Mouse (Mus musculus) liver, embryonic 12.5 days (tissue): ENCODE measurements at regions not wholly inside any gene's neighbourhood (a gene's known extent, or its start where the extent isn't known, plus 50 kb on each side); places are given as distances from the start of the nearest gene placed in this dataset.

Experiments used
- ATAC-seq: fragments of 200-750 bp; cut with Nextera tagmentation; 2 replicates; pipeline ENCODE4 v1.8.0; 2017; ENCODE audit warnings: moderate number of reproducible peaks, mild to moderate bottlenecking, moderate library complexity
- H3K27ac ChIP-seq: fragments of 300-500 bp; sonication (generic); 2 replicates; pipeline ENCODE4 v1.5.1; 2016; ENCODE audit warnings: mild to moderate bottlenecking
- H3K27me3 ChIP-seq: fragments of 300-500 bp; sonication (generic); replicated peaks from 2 replicates; pipeline ENCODE4 v1.6.1; 2016; ENCODE audit warnings: mild to moderate bottlenecking, moderate library complexity
- H3K36me3 ChIP-seq: fragments of 300-500 bp; sonication (generic); 2 replicates; pipeline ENCODE4 v1.6.1; 2016; ENCODE audit warnings: mild to moderate bottlenecking, moderate library complexity
- H3K4me1 ChIP-seq: fragments of 300-500 bp; sonication (generic); 2 replicates; pipeline ENCODE4 v1.6.1; 2016
- H3K4me2 ChIP-seq: fragments of 300-500 bp; sonication (generic); 2 replicates; pipeline ENCODE4 v1.6.1; 2016; ENCODE audit warnings: mild to moderate bottlenecking, moderate library complexity
- H3K4me3 ChIP-seq: fragments of 300-500 bp; sonication (generic); 2 replicates; pipeline ENCODE4 v1.5.1; 2016; ENCODE audit warnings: mild to moderate bottlenecking, moderate library complexity
- H3K9ac ChIP-seq: fragments of 300-500 bp; sonication (generic); 2 replicates; pipeline ENCODE4 v1.6.1; 2016; ENCODE audit warnings: mild to moderate bottlenecking, moderate library complexity
- H3K9me3 ChIP-seq: fragments of 300-500 bp; sonication (generic); replicated peaks from 2 replicates; pipeline ENCODE4 v1.6.1; 2016; ENCODE audit warnings: mild to moderate bottlenecking, moderate library complexity
- WGBS: fragments of 180-500 bp; shearing (Covaris S2); methylation state at CpG from one replicate; pipeline ENCODE4 v1.1.7; 2016; ENCODE audit not compliant: insufficient replicate concordance; 5-methylcytosine and 5-hydroxymethylcytosine counted together

GRCm38 (mm10) chr12:58426758-58427157, 157.7 kb upstream of the Clec14a start:
- H3K4me3 ChIP-seq: no peak overlapping the region
- no peaks in the 10 kb centered on the region for H3K36me3 ChIP-seq
- 74% methylated on average over 6 of the region's 6 CpGs for WGBS
- no peak overlapping the region for H3K9ac ChIP-seq
- no peak overlapping the region for H3K27ac ChIP-seq
- no peaks in the 10 kb centered on the region for H3K9me3 ChIP-seq
- no peaks in the 10 kb centered on the region for H3K4me1 ChIP-seq
- no peak for ATAC-seq
- H3K27me3 ChIP-seq: no peaks in the 10 kb centered on the region
- H3K4me2 ChIP-seq: no peak overlapping the region

GRCm38 (mm10) chr12:58425961-58426360, 156.9 kb upstream of the Clec14a start:
- H3K4me2 ChIP-seq: no peak overlapping the region
- no peaks in the 10 kb centered on the region for H3K9me3 ChIP-seq
- no peak overlapping the region for H3K9ac ChIP-seq
- ATAC-seq: no peak
- no peaks in the 10 kb centered on the region for H3K36me3 ChIP-seq
- H3K27ac ChIP-seq: no peak overlapping the region
- H3K4me1 ChIP-seq: no peaks in the 10 kb centered on the region
- H3K27me3 ChIP-seq: no peaks in the 10 kb centered on the region
- no peak overlapping the region for H3K4me3 ChIP-seq
- WGBS: 67% methylated on average over 4 of the region's 4 CpGs

- no peak overlapping the region for H3K9ac ChIP-seq
- no peaks in the 10 kb centered on the region for H3K4me1 ChIP-seq
- ATAC-seq: no peak
- H3K27ac ChIP-seq: no peak overlapping the region
- no peaks in the 10 kb centered on the region for H3K9me3 ChIP-seq
- H3K4me2 ChIP-seq: no peak overlapping the region
- no peaks in the 10 kb centered on the region for H3K27me3 ChIP-seq
- WGBS: 23% methylated on average over 1 of the region's 1 CpGs
- H3K4me3 ChIP-seq: no peak overlapping the region
- no peaks in the 10 kb centered on the region for H3K36me3 ChIP-seq
Observed at GRCm38 (mm10) chr12:58423581-58423980, 154.5 kb upstream of the Clec14a start.

- Histone ChIP-seq H3K9ac (no peak overlapping the region), H3K36me3 (no peaks in the 10 kb centered on the region), H3K27me3 (no peaks in the 10 kb centered on the region), H3K4me2 (no peak overlapping the region), H3K4me3 (no peak overlapping the region), H3K4me1 (no peaks in the 10 kb centered on the region), H3K9me3 (no peaks in the 10 kb centered on the region), H3K27ac (no peak overlapping the region)
- no peak for ATAC-seq
- 43% methylated on average over 3 of the region's 3 CpGs for WGBS
Observed at GRCm38 (mm10) chr12:58401904-58402303, 132.8 kb upstream of the Clec14a start.

GRCm38 (mm10) chr12:58360258-58360657, 91.2 kb upstream of the Clec14a start:
- no peaks in the 10 kb centered on the region for H3K36me3 ChIP-seq
- H3K27ac ChIP-seq: no peak overlapping the region
- H3K4me3 ChIP-seq: no peak overlapping the region
- no peak overlapping the region for H3K4me2 ChIP-seq
- WGBS: 54% methylated on average over 4 of the region's 4 CpGs
- no peak overlapping the region for H3K9ac ChIP-seq
- no peaks in the 10 kb centered on the region for H3K9me3 ChIP-seq
- no peaks in the 10 kb centered on the region for H3K27me3 ChIP-seq
- no peaks in the 10 kb centered on the region for H3K4me1 ChIP-seq
- ATAC-seq: no peak

GRCm38 (mm10) chr12:58334163-58334562, 65.1 kb upstream of the Clec14a start:
- no peak for ATAC-seq
- Histone ChIP-seq H3K27me3 (no peaks in the 10 kb centered on the region), H3K27ac (no peak overlapping the region), H3K4me3 (no peak overlapping the region), H3K4me1 (no peaks in the 10 kb centered on the region), H3K9me3 (no peaks in the 10 kb centered on the region), H3K4me2 (no peak overlapping the region), H3K9ac (no peak overlapping the region), H3K36me3 (no peaks in the 10 kb centered on the region)

- no peaks in the 10 kb centered on the region for H3K36me3 ChIP-seq
- 69% methylated on average over 2 of the region's 2 CpGs for WGBS
- no peak overlapping the region for H3K4me3 ChIP-seq
- H3K4me2 ChIP-seq: no peak overlapping the region
- H3K4me1 ChIP-seq: no peaks in the 10 kb centered on the region
- H3K9me3 ChIP-seq: no peaks in the 10 kb centered on the region
- H3K27me3 ChIP-seq: no peaks in the 10 kb centered on the region
- no peak for ATAC-seq
- H3K27ac ChIP-seq: no peak overlapping the region
- no peak overlapping the region for H3K9ac ChIP-seq
Observed at GRCm38 (mm10) chr12:58329913-58330312, 60.8 kb upstream of the Clec14a start.

GRCm38 (mm10) chr12:58323953-58324352, 54.9 kb upstream of the Clec14a start:
- no peaks in the 10 kb centered on the region for H3K27me3 ChIP-seq
- no peak overlapping the region for H3K4me3 ChIP-seq
- H3K9me3 ChIP-seq: no peaks in the 10 kb centered on the region
- no peaks in the 10 kb centered on the region for H3K4me1 ChIP-seq
- 43% methylated on average over 3 of the region's 3 CpGs for WGBS
- ATAC-seq: no peak
- H3K27ac ChIP-seq: no peak overlapping the region
- no peak overlapping the region for H3K4me2 ChIP-seq
- no peaks in the 10 kb centered on the region for H3K36me3 ChIP-seq
- no peak overlapping the region for H3K9ac ChIP-seq
